Mouse (Mus musculus) neural tube, embryonic 12.5 days (tissue): ENCODE results near the gene Rpa1. TPM values are rescaled to one million over a fixed set of nuclear protein-coding genes. Genes with fewer than 3 reads are reported as not detected.
"Not testable (repeated sequence)": the region's sequence is repeated elsewhere in the genome, so short reads cannot be mapped to it uniquely, and the experiment has no call there.

Source experiments
- ATAC-seq: fragments of 200-750 bp; cut with Nextera tagmentation; 2 replicates; pipeline ENCODE4 v1.8.0; 2017; ENCODE audit warnings: low read depth, mild to moderate bottlenecking, moderate TSS enrichment, moderate library complexity; ENCODE audit not compliant: low FRiP score
- H3K27ac ChIP-seq: fragments of 300-500 bp; sonication (generic); 2 replicates; pipeline ENCODE4 v1.5.1; 2016
- H3K27me3 ChIP-seq: fragments of 300-500 bp; sonication (generic); replicated peaks from 2 replicates; pipeline ENCODE4 v1.6.1; 2016; ENCODE audit warnings: mild to moderate bottlenecking
- H3K36me3 ChIP-seq: fragments of 300-500 bp; sonication (generic); 2 replicates; pipeline ENCODE4 v1.6.1; 2016; ENCODE audit warnings: mild to moderate bottlenecking
- H3K4me1 ChIP-seq: fragments of 300-500 bp; sonication (generic); 2 replicates; pipeline ENCODE4 v1.6.1; 2016
- H3K4me2 ChIP-seq: fragments of 300-500 bp; sonication (generic); replicated peaks from 2 replicates; pipeline ENCODE4 v1.6.1; 2016; ENCODE audit warnings: mild to moderate bottlenecking
- H3K4me3 ChIP-seq: fragments of 300-500 bp; sonication (generic); 2 replicates; pipeline ENCODE4 v1.5.1; 2016
- H3K9ac ChIP-seq: fragments of 300-500 bp; sonication (generic); 2 replicates; pipeline ENCODE4 v1.6.1; 2016; ENCODE audit warnings: mild to moderate bottlenecking
- H3K9me3 ChIP-seq: fragments of 300-500 bp; sonication (generic); 2 replicates; pipeline ENCODE4 v1.6.1; 2016; ENCODE audit warnings: mild to moderate bottlenecking
- WGBS: fragments of 180-500 bp; shearing (Covaris S2); methylation state at CpG from one replicate; pipeline ENCODE4 v1.1.7; 2016; 5-methylcytosine and 5-hydroxymethylcytosine counted together
- polyA plus RNA-seq: library from polyadenylated mRNA; unstranded; fragments of >200 nt; fragmentation: Nextera tagmentation; extraction: Ambion mirVana; gene quantifications from 2 replicates; pipeline ENCODE4 v1.2.1, GENCODE M21; 2016

Rpa1 gene
- 95.9 and 103 TPM in 2 replicates for polyA plus RNA-seq

DNA sequence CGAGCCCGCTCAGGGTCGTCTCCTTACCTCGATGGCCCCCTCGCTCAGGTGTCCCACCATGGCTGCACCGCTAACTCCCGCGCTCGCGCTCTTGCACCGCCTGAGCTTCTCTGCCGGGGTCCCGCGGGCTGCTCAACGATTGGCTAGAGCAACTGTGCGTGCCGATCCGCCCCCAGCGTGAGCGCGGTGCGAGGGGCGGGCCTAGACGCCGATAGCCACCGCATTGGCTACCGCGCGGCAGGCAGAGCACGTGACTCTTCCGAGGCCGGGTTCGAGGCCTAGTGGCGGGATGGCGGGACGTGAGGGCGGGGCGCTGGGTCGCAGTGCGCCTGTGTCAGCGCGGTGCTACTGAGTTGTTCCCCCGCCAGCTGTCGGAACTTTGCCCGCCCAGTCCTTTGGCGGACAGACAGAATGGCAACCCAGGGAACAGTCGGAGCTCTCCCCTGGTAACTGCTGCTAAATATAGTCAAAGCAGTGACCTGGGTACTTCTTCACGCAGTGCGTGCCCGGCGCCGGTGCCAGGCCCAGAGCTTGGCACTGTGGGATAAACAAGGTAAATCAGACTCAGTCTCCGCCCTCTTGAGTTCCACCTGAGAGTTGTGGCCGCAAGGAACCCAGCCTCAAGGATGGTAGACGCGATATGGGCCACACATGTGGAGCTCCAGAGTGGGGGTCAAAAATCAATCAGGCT is at the start of gene Rpa1, which contains the start of gene Smyd4:
Gene Rpa1 (minus strand): TSS at position 126 of the 691 bp plus-strand sequence.
Gene Smyd4 (plus strand): TSS at position 235 of the 691 bp plus-strand sequence.
- Histone ChIP-seq H3K9ac (peak within 1 kb of the TSS; percentile 67), H3K27ac (no peak within 1 kb of the TSS), H3K27me3 (no peaks in the 10 kb centered on the region), H3K4me3 (peak within 1 kb of the TSS; percentile 79), H3K4me2 (peak within 1 kb of the TSS; percentile 90), H3K9me3 (no peaks in the 10 kb centered on the region), H3K4me1 (peaks cover 17% of the 10 kb centered on the region), H3K36me3 (no peaks in the 10 kb centered on the region)
- under 1% methylated on average over 56 of the region's 56 CpGs for WGBS
- ATAC-seq, result peak; percentile 100

DNA sequence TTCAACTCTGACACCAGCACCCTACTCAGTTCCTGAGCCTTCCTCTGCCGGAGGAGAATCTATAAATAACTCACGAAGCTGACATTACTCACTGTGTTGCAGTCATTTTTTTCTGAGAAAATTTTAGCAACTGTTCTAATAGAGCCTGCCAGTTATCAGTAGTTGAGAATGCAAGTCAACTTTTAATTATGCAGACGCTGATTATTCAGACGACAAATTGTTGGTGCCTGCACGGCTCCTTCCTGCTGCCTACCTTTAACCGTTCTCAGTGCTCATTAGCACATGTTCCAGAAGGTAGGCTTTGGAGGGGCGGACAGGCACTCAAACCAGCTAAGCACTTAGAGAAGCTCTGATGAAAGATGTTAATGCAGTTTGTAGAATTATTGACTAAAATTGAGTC is 49.3 kb upstream of the Rpa1 start:
- Histone ChIP-seq H3K27me3 (no peaks in the 10 kb centered on the region), H3K36me3 (no peaks in the 10 kb centered on the region), H3K9ac (no peak overlapping the region), H3K4me3 (no peak overlapping the region), H3K4me2 (no peak overlapping the region), H3K4me1 (no peaks in the 10 kb centered on the region), H3K9me3 (no peaks in the 10 kb centered on the region), H3K27ac (no peak overlapping the region)
- no peak for ATAC-seq
- 86% methylated on average over 7 of the region's 7 CpGs for WGBS

DNA sequence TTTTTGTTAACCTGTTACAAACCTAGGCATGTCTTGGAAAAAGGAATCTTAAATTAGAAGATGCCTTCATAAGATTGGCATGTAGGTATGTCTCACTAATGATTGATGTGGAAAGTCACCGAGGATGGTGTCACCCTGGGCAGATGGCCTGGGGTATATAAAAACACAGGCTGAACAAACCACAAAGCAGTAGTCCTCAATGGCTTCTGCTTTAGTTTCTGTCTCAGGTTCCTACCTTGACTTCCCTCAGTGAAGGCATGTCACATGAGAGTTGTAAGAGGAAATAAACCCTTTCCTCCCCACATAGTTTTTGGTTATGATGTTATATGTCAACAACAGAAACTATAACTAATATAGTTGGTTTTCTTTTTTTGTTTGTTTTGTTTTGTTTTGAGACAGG is 47.5 kb upstream of the Rpa1 start:
- ATAC-seq, result no peak
- Histone ChIP-seq H3K36me3 (peaks cover under 1% of the 10 kb centered on the region; the same call in 1 of the 2 replicates), H3K4me1 (no peaks in the 10 kb centered on the region), H3K4me2 (no peak overlapping the region), H3K27ac (no peak overlapping the region), H3K9ac (no peak overlapping the region), H3K4me3 (no peak overlapping the region), H3K27me3 (no peaks in the 10 kb centered on the region), H3K9me3 (no peaks in the 10 kb centered on the region)
- WGBS, result 73% methylated on average over 1 of the region's 1 CpGs

DNA sequence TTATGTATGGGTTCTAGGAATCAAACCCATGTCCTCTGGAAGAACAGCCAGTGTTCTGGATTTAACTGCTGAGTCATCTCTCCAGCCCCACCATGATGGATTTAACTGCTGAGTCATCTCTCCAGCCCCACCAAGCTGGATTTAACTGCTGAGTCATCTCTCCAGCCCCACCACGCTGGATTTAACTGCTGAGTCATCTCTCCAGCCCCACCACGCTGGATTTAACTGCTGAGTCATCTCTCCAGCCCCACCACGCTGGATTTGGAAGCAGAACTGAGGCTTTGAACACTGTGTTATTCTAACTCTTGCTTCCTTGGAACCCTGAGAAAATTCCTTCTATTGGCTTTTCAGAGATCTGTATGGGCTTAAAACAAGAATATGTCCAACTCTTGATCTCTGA is 35.4 kb upstream of the Rpa1 start:
- not testable (repeated sequence) for H3K4me3 ChIP-seq, H3K27ac ChIP-seq
- WGBS, result 63% methylated on average over 3 of the region's 3 CpGs

DNA sequence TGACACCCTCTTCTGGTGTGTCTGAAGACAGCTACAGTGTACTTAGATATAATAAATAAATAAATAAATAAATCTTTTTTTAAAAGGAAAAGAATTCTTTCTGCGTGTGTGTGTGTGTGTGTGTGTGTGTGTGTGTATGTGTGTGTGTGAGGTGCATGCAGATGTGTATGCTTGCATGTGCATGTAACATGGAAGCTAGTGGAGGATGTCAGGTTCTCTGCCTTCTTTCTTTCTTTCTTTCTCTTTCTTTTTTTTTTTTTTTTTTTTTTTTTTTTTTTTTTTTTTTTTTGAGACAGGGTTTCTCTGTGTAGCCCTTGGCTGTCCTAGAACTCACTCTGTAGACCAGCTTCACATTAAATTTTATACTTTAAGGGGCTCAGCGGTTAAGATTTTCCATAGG is 30.7 kb upstream of the Rpa1 start:
- not testable (repeated sequence) for H3K4me3 ChIP-seq, H3K4me2 ChIP-seq, ATAC-seq, H3K9me3 ChIP-seq, H3K9ac ChIP-seq, H3K36me3 ChIP-seq, H3K27ac ChIP-seq, H3K4me1 ChIP-seq, H3K27me3 ChIP-seq
- 93% methylated on average over 2 of the region's 2 CpGs for whole genome bisulfite sequencing

More for the DNA sequence above, 35.4 kb upstream of the Rpa1 start:
- not testable (repeated sequence) for H3K9ac ChIP-seq, H3K4me2 ChIP-seq, H3K27me3 ChIP-seq, H3K36me3 ChIP-seq, H3K9me3 ChIP-seq, ATAC-seq, H3K4me1 ChIP-seq

DNA sequence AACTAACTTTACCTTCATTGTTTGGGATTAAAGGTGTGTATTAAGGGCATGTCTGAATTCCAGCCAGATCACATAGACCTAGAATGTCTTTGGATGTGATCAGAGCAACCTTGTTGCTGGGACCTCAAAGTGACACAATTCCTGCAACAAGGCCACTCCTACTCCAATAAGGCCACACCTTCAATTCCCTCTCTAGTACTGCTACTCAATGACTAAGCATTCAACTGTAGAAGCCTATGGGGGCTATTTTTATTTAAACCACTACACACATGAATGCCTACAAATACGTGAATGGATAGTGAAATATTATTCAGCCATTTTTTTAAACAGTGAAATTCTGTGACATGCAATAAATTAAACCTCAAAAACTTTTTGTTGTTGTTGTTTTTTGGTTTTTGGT is 29.0 kb upstream of the Rpa1 start:
- no peaks in the 10 kb centered on the region for H3K27me3 ChIP-seq
- no peak overlapping the region for H3K4me3 ChIP-seq
- no peak for ATAC-seq
- H3K4me2 ChIP-seq, result no peak overlapping the region
- no peaks in the 10 kb centered on the region for H3K4me1 ChIP-seq
- no peaks in the 10 kb centered on the region for H3K9me3 ChIP-seq
- H3K9ac ChIP-seq, result no peak overlapping the region
- no peaks in the 10 kb centered on the region for H3K36me3 ChIP-seq
- 96% methylated on average over 1 of the region's 1 CpGs for WGBS
- H3K27ac ChIP-seq, result no peak overlapping the region

DNA sequence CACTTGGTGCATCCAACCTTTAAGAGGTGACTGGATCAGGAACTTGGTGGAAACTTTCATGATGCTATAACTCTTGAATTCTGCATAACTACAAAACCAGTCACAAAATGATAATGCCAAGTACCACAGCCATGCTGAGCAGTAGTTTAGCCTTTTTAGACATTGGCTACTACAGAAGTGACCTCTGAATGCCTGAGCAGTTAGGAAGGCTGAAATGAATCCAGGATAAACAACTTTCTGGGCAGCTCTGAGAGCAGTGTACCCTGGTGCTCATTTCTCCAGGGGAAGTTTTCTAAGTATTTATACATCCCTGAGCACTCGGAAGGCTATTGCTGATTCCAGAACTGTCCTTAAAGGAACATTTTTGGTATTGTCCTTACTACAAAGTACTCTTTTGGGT is 7.4 kb upstream of the Rpa1 start:
- Histone ChIP-seq H3K9me3 (no peaks in the 10 kb centered on the region), H3K4me2 (no peak overlapping the region), H3K27me3 (no peaks in the 10 kb centered on the region), H3K9ac (no peak overlapping the region), H3K36me3 (no peaks in the 10 kb centered on the region; the same call in 1 of the 2 replicates), H3K27ac (no peak overlapping the region), H3K4me1 (no peaks in the 10 kb centered on the region), H3K4me3 (no peak overlapping the region)
- no peak for ATAC-seq
- WGBS, result 98% methylated on average over 1 of the region's 1 CpGs

DNA sequence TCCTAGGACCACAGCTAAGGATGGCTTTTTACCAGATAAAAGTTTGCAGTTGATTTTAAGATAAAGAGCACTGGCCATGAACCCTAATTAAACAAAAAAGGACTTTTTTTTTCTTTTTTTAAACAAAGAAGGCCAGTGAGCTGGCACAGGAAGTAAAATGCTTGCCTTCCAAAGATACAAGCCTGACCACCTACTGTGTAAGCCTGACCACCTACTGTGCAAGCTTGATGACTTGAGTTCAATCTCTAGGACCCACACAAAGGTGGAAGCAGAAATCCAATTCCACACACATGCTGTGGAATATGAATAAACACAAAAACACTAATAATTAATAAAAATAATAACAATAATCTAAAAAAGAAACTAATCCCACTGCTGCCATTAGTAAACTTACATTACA is 3.1 kb upstream of the Rpa1 start:
- no peak overlapping the region for H3K27ac ChIP-seq
- H3K36me3 ChIP-seq, result no peaks in the 10 kb centered on the region; the same call in 1 of the 2 replicates
- H3K4me3 ChIP-seq, result no peak overlapping the region
- ATAC-seq, result no peak
- no peak overlapping the region for H3K4me2 ChIP-seq
- no peak overlapping the region for H3K9ac ChIP-seq
- peaks cover 17% of the 10 kb centered on the region for H3K4me1 ChIP-seq
- H3K27me3 ChIP-seq, result no peaks in the 10 kb centered on the region
- H3K9me3 ChIP-seq, result no peaks in the 10 kb centered on the region

DNA sequence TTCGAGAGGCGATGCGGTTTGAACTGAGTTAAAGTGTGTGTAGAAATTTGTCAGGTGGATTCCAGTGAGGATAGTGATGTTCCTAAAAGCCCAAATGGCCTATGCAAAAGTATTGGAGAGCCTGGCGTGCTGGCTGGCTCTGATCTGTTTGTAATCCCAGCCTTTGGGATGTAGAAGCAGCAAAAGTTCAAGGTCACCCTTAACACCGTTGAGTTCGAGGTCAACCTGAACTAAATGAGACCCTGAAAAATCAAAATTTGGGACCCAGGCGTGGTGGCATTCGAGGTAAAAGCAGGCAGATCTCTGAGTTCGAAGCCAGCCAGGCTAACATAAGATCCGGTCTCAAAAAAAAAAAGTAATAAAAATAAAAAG is 752 bp upstream of the Rpa1 start:
- 51% methylated on average over 10 of the region's 10 CpGs for WGBS
- Histone ChIP-seq H3K27me3 (no peaks in the 10 kb centered on the region), H3K4me1 (peaks cover 17% of the 10 kb centered on the region), H3K27ac (no peak overlapping the region), H3K4me2 (peak overlapping the region; percentile 90), H3K9ac (peak overlapping the region; percentile 67), H3K4me3 (peak overlapping the region; percentile 79), H3K9me3 (no peaks in the 10 kb centered on the region), H3K36me3 (no peaks in the 10 kb centered on the region)
- ATAC-seq, result no peak

DNA sequence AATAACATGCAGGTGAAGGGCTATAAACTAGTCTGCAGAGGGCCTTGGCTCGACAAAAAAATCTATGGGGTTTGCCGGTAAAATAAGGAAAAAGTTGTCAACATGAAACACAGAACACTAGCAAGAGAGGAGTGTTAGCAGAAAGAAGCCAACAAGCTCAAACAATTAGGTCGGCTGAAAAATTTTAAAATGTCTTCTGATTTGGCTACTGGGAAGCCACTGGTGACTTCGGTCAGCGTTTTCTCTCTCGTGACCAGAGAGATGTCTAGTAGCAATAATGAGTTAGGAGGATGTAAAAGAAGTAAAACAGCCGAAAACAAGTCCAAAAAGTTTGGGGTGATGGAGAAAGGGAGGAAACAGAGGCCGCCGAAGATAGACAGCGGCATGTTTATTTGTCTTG is 528 bp downstream of the Rpa1 start:
- Histone ChIP-seq H3K36me3 (no peaks in the 10 kb centered on the region), H3K27me3 (no peaks in the 10 kb centered on the region), H3K4me2 (peak overlapping the region; percentile 90), H3K4me1 (peaks cover 17% of the 10 kb centered on the region), H3K9me3 (no peaks in the 10 kb centered on the region), H3K4me3 (peak overlapping the region; percentile 79), H3K27ac (no peak overlapping the region), H3K9ac (peak overlapping the region; percentile 67)
- no peak for ATAC-seq
- WGBS, result 1% methylated on average over 10 of the region's 10 CpGs

DNA sequence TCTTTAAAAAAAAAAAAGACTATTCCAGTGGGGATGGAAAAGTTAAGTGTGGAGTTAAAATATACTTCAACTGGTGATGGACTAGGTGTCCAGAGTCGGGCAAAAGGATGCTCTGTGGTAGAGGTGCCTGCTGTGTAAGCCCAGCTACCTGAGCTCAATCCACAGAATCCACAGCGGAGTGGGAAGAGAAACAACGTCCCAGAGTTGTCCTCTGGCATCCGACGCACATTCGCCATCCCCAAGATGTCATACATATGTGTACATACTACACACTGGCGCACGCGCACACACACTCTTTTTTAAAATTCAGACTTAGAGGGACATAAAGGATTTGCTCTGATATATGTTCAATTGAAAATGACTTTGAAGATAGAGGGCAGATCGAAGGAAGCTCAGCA is 937 bp downstream of the Rpa1 start:
- no peak overlapping the region for H3K27ac ChIP-seq
- WGBS, result 48% methylated on average over 10 of the region's 10 CpGs

DNA sequence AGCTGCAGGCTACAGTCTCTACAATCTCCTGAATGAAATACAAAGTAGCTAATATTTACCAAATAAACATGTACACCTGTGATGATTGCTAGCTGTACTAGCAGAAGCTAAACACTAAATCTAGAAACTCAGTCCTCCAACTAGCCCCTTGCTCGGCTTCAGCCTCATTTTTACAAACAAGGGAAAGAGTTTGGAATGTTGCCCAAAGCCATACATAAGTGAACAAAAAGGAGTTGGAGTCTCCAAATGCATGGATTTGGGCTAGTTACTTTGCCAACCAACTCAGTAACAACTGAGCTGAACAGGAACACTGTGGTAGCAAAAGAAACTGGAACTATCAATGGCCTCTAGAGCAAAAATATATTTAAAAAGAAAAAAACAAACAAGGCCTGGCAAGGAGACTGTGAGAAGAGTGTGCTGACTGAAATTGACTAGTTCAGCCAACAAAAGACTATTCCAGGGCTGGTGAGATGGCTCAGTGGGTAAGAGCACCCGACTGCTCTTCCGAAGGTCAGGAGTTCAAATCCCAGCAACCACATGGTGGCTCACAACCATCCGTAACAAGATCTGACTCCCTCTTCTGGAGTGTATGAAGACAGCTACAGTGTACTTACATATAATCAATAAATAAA is 1.5 kb downstream of the Rpa1 start:
- H3K4me2 ChIP-seq, result peak overlapping the region; percentile 35
- no peaks in the 10 kb centered on the region for H3K27me3 ChIP-seq
- H3K27ac ChIP-seq, result no peak overlapping the region
- WGBS, result 68% methylated on average over 4 of the region's 4 CpGs
- no peaks in the 10 kb centered on the region for H3K36me3 ChIP-seq
- H3K9me3 ChIP-seq, result no peaks in the 10 kb centered on the region
- peaks cover 17% of the 10 kb centered on the region for H3K4me1 ChIP-seq
- peak overlapping the region; percentile 8; the same call in 1 of the 2 replicates for H3K9ac ChIP-seq
- no peak for ATAC-seq
- no peak overlapping the region for H3K4me3 ChIP-seq

More for the DNA sequence above, 937 bp downstream of the Rpa1 start:
- H3K4me2 ChIP-seq, result peak overlapping the region; percentile 90
- H3K9ac ChIP-seq, result peak overlapping the region; percentile 67
- no peaks in the 10 kb centered on the region for H3K36me3 ChIP-seq
- no peak for ATAC-seq
- H3K9me3 ChIP-seq, result no peaks in the 10 kb centered on the region
- H3K4me3 ChIP-seq, result peak overlapping the region; percentile 79
- H3K27me3 ChIP-seq, result no peaks in the 10 kb centered on the region
- H3K4me1 ChIP-seq, result peaks cover 17% of the 10 kb centered on the region

DNA sequence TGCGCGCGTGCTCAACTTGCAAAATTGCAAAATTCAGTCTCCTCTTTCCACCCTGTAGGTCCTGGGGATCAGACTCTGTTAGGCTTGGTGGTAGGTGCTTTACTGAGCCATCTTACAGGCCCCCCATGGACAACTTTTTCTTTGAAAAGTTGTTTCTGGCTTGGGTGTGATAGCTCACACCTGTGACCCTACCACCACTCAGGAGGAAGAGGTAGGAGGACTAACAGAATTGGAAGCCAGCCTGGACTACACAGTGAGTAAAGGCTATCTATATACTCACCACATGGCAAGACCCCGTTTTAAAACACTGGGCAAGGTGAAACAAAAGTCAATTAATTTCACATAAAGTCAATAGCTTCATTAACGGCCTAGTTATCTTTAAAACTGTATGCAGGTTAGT is 3.4 kb downstream of the Rpa1 start:
- Histone ChIP-seq H3K27ac (no peak overlapping the region), H3K9me3 (no peaks in the 10 kb centered on the region), H3K36me3 (peaks cover 18% of the 10 kb centered on the region), H3K4me3 (no peak overlapping the region), H3K4me2 (no peak overlapping the region), H3K4me1 (peaks cover 17% of the 10 kb centered on the region), H3K9ac (no peak overlapping the region), H3K27me3 (no peaks in the 10 kb centered on the region)
- ATAC-seq, result no peak
- WGBS, result 96% methylated on average over 5 of the region's 5 CpGs
